In the genomic region with DNA sequence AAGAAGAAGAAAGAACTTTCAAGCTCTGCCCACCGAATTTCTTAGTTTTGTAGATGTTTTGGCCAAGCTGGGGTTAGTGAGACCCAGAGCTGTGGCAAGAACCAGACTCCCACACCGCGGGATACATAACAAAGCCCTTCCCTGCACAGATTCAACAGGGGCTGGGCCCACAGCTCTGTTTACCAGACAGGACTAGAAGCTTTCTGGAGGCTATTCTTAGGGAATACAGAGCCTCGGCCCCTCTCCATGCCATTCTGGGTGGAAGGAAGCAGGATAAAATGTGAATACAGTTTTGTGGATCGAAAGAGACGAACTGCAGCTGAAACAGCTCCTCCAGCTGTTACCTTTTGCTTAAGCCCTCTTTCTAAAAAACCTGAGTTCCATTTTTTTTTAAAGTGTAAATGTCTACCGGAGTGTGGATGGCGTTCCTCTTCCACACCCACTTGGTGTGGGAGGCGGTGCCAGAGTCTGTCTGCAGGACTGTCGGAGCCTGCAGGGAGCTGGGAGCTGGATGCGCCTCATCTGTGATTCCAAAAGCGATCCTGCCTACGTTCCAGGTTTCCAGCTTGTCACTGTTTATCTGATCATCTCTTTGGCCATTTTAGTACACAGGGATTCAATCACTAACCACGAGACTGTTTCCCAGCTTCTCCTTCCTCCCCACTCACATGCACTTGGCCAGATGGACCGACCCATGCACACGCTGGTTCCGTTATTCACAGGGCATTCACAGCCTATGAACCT, we compare ENCODE assay signal across 8 mouse cellular contexts. TPM values are rescaled to one million over a fixed set of nuclear protein-coding genes. Genes with fewer than 3 reads are reported as not detected.
DNase-seq lines count a peak whose midpoint lies in the region; ATAC-seq and TF ChIP-seq lines count a peak whose summit lies in the region.

No protein-coding gene starts in this region.

- H3K27me3 ChIP-seq in heart, postnatal 0 days (ENCODE audit: control insufficient read depth, insufficient read depth, low read length), result peaks cover 40% of the 10 kb centered on the region
- peaks cover 58% of the 10 kb centered on the region for H3K27me3 ChIP-seq in limb, embryonic 10.5 days (ENCODE audit: low read depth, poor library complexity, severe bottlenecking)

- H3K4me2 ChIP-seq in heart, postnatal 0 days (ENCODE audit: low read depth, low read length), result peak overlapping the region; percentile 73

- TF ChIP-seq CTCF in lung, adult 2 months (IDR thresholded peaks at IDR 0.05; ENCODE audit: insufficient read depth, low read length), result no peak
- TF ChIP-seq CTCF in heart, postnatal 0 days (IDR thresholded peaks at IDR 0.05; ENCODE audit: low read depth), result no peak; the same call in 1 of the 2 replicates
- TF ChIP-seq CTCF in olfactory bulb, adult 2 months (IDR thresholded peaks at IDR 0.05; ENCODE audit: insufficient read depth, low read depth, low read length), result no peak

- no peak overlapping the region for H3K27ac ChIP-seq in heart, postnatal 0 days (ENCODE audit: low read depth)
- H3K27ac ChIP-seq in limb, embryonic 10.5 days, result 0 out of 2 replicates have a peak overlapping the region, but pooled peaks have one; percentile 36
- H3K27ac ChIP-seq in olfactory bulb, adult 2 months (ENCODE audit: insufficient read depth, low read depth, low read length), result no peak overlapping the region

- 22% methylated on average over 17 of the region's 17 CpGs for WGBS in lung, adult 2 months
- WGBS in heart, postnatal 0 days, result 18% methylated on average over 17 of the region's 17 CpGs
- WGBS in limb, embryonic 10.5 days, result 27% methylated on average over 17 of the region's 17 CpGs
- WGBS in olfactory bulb, adult 2 months, result 13% methylated on average over 17 of the region's 17 CpGs

- no peak for ATAC-seq in heart, postnatal 0 days (ENCODE audit: insufficient read depth, low read depth)

- no peaks in the 10 kb centered on the region for H3K36me3 ChIP-seq in heart, postnatal 0 days (replicated peaks; ENCODE audit: control insufficient read depth, insufficient read depth, low read length)
- H3K36me3 ChIP-seq in limb, embryonic 10.5 days, result no peaks in the 10 kb centered on the region

- no peaks in the 10 kb centered on the region for H3K9me3 ChIP-seq in heart, postnatal 0 days (replicated peaks; ENCODE audit: control insufficient read depth, low read length)
- H3K9me3 ChIP-seq in limb, embryonic 10.5 days (replicated peaks), result no peaks in the 10 kb centered on the region

- H3K4me3 ChIP-seq in lung, adult 2 months (replicated peaks; ENCODE audit: extremely low read depth, low read depth, low read length), result peak overlapping the region; percentile 4
- H3K4me3 ChIP-seq in heart, postnatal 0 days (ENCODE audit: low read depth, low read length), result peak overlapping the region; percentile 43
- peak overlapping the region; percentile 64 for H3K4me3 ChIP-seq in limb, embryonic 10.5 days
- H3K4me3 ChIP-seq in olfactory bulb, adult 2 months (ENCODE audit: insufficient read depth, low read depth, low read length), result peak overlapping the region; percentile 62

- no peak for TF ChIP-seq EP300 in heart, postnatal 0 days (IDR thresholded peaks at IDR 0.05; ENCODE audit: low read depth)

- TF ChIP-seq POLR2A in lung, adult 2 months (IDR thresholded peaks at IDR 0.05; ENCODE audit: borderline replicate concordance, extremely low read depth, low read depth, low read length), result no peak
- no peak for TF ChIP-seq POLR2A in olfactory bulb, adult 2 months (IDR thresholded peaks at IDR 0.05; ENCODE audit: insufficient read depth, low read depth, low read length)

- peak; percentile 18 to 39 for DNase-seq in adrenal gland, adult (ENCODE audit: inconsistent age in 2 of 2, low spot score in 1 of 2)
- no peak for DNase-seq in adrenal gland, adult 2 months
- no peak for DNase-seq in lung, adult 2 months
- DNase-seq in lung, postnatal 10 days, result no peak
- DNase-seq in heart, postnatal 0 days (ENCODE audit: low spot score), result no peak
- peak; percentile 38 for DNase-seq in limb, embryonic 10.5 days (ENCODE audit: low spot score)
- no peak for DNase-seq in spleen, adult 18-20 months

- no peak overlapping the region for H3K9ac ChIP-seq in heart, postnatal 0 days (replicated peaks; ENCODE audit: low read depth, low read length)

- peaks cover 9% of the 10 kb centered on the region for H3K4me1 ChIP-seq in lung, adult 2 months (ENCODE audit: control insufficient read depth, insufficient read depth, low read length)
- H3K4me1 ChIP-seq in heart, postnatal 0 days (ENCODE audit: control insufficient read depth, insufficient read depth), result peaks cover 9% of the 10 kb centered on the region; the same call in 1 of the 2 replicates
- peaks cover 14% of the 10 kb centered on the region for H3K4me1 ChIP-seq in limb, embryonic 10.5 days
- H3K4me1 ChIP-seq in olfactory bulb, adult 2 months (ENCODE audit: control insufficient read depth, insufficient read depth, low read length), result peaks cover 18% of the 10 kb centered on the region; the same call in 1 of the 2 replicates

RNA-seq across cellular contexts. Expression of a gene that starts 1.4 kb away (rescaled TPM):
- under 1 TPM; 0.26 to 0.48 TPM for total RNA-seq in adrenal gland, adult 2 months (2021)
- polyA plus RNA-seq in adrenal gland, adult 2 months (2012; rRNA removed), result 0.03 and 0.19 TPM in 2 replicates
- polyA plus RNA-seq in lung, adult 2 months (2012; rRNA removed), result 0.07 and 0.14 TPM in 2 replicates
- not detected in 2 replicates for total RNA-seq in heart, postnatal 0 days (2014; rRNA removed; ENCODE audit: low replicate concordance)
- polyA plus RNA-seq in heart, postnatal 0 days (2015; fragmentation: Nextera tagmentation; extraction: Ambion mirVana), result 0.01 and 0.03 TPM in 2 replicates
- polyA plus RNA-seq in limb, embryonic 10.5 days (2016; fragmentation: Nextera tagmentation; extraction: Ambion mirVana), result 0.06 TPM in 1 of 2 replicates, not detected in the other
- polyA plus RNA-seq in olfactory bulb, adult 2 months (2012; ENCODE audit: insufficient read depth, insufficient read length, low replicate concordance, missing spikeins), result not detected in 2 replicates

Comparison
In these comparisons a context has a peak if more than half of its experiments do, and no peak if none do; other contexts are left out.
1. DNase-seq: peak in adrenal gland, adult (2 of 2) and limb, embryonic 10.5 days (single experiment); none in adrenal gland, adult 2 months (single experiment), lung, adult 2 months (single experiment), lung, postnatal 10 days (single experiment), heart, postnatal 0 days (single experiment) and spleen, adult 18-20 months (0 of 2).
2. H3K4me3 ChIP-seq: peak in every context shown above with its lines; median percentile 64 in limb, embryonic 10.5 days; 62 in olfactory bulb, adult 2 months; 43 in heart, postnatal 0 days; 4 in lung, adult 2 months.